Mouse (Mus musculus): ENCODE data around the gene C330007P06Rik.
"Not testable (repeated sequence)": the region's sequence is repeated elsewhere in the genome, so short reads cannot be mapped to it uniquely, and the experiment has no call there.

C330007P06Rik gene

GRCm38 (mm10) chrX:36796734-36797133, 77.2 kb downstream of the C330007P06Rik start:
- not testable (repeated sequence) for DNase-seq

DNA sequence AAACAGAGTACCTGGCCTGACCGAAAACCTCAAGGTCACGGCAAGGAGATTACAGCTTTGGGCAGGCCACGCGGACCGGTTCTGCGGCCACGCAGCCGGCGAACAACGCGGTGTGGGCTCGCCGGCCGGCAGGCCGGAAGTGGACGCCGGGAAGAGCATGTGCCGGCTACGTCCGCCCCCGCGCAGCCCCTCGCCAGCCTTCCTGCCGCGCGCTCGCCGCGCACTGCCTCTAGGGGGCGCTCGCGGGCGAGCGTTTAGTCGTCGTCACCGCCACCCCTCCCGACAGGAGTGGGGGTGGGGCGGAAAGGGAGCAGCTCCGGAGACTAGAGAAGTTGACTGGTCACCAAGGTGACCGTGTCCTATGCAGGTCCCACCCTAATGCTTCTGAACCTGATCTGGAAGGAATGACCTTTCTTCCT, 77.7 kb downstream of the C330007P06Rik start:
- DNase-seq: peak; percentile 76 to 89

GRCm38 (mm10) chrX:36795424-36796162, 78.3 kb downstream of the C330007P06Rik start, which contains the start of gene Slc25a5:
Gene Slc25a5, plus strand, starts transcription at chrX:36795651.
- DNase-seq: peak; percentile 89 to 93

DNA sequence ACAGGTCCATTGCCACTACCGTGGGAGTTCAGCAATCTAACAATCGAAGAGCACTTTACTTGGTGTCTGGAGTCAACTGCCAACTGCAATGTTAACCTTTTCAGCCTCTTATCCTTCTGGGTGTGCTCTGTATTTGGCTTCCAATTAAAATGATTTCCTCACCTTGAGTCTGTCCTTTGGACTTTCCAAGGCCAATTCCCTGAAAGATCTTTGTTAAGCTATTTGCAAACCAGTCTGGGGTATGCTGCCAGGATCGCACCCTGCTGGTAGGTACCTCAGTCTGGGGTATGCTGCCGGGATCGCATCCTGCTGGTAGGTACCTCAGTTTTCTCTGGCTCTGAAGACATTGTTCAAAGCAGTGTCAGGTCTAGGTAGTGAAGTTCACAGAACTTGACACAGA, 79.3 kb downstream of the C330007P06Rik start:
- no peak for DNase-seq

- DNase-seq: no peak
These were observed 84.6 kb downstream of the C330007P06Rik start for GRCm38 (mm10) chrX:36789360-36789759.

- DNase-seq: peak; percentile 17 to 60
These were observed 96.2 kb downstream of the C330007P06Rik start for GRCm38 (mm10) chrX:36777694-36778093.

GRCm38 (mm10) chrX:36775520-36775919, 98.4 kb downstream of the C330007P06Rik start:
- no peak for DNase-seq
